Mouse (Mus musculus) NIH3T3 (cell line): ENCODE results near the gene Tiprl.
A peak's percentile ranks its signal among the peaks of the same experiment; 100 is the strongest.

Experiments used
- DNase-seq: peaks from one replicate; pipeline ENCODE4 v3.0.0-alpha.2; 2012; ENCODE audit warnings: low read depth

Tiprl gene

GRCm38 (mm10) chr1:165201445-165202012, 35.3 kb downstream of the Tiprl start:
- no peak for DNase-seq

- DNase-seq = peak; percentile 20
These were observed 36.0 kb downstream of the Tiprl start for GRCm38 (mm10) chr1:165200748-165201147.

GRCm38 (mm10) chr1:165199639-165200038, 37.2 kb downstream of the Tiprl start:
- DNase-seq = no peak

- peak; percentile 49 for DNase-seq
These were observed 37.8 kb downstream of the Tiprl start for GRCm38 (mm10) chr1:165198951-165199350.

- DNase-seq = no peak
These were observed 38.9 kb downstream of the Tiprl start for GRCm38 (mm10) chr1:165197875-165198274.

- no peak for DNase-seq
These were observed 41.3 kb downstream of the Tiprl start for GRCm38 (mm10) chr1:165195396-165195960.

GRCm38 (mm10) chr1:165194662-165195013, 42.2 kb downstream of the Tiprl start:
- DNase-seq = no peak

- peak; percentile 85 for DNase-seq
These were observed 42.7 kb downstream of the Tiprl start, which contains the start of gene Sft2d2 for GRCm38 (mm10) chr1:165193880-165194661. Gene Sft2d2 (minus strand): TSS chr1:165194438.

GRCm38 (mm10) chr1:165193426-165193825, 43.4 kb downstream of the Tiprl start:
- no peak for DNase-seq

GRCm38 (mm10) chr1:165192714-165193264, 44.0 kb downstream of the Tiprl start:
- no peak for DNase-seq

GRCm38 (mm10) chr1:165192102-165192501, 44.7 kb downstream of the Tiprl start:
- DNase-seq = no peak

GRCm38 (mm10) chr1:165191611-165192010, 45.2 kb downstream of the Tiprl start:
- no peak for DNase-seq

GRCm38 (mm10) chr1:165190571-165191273, 46.1 kb downstream of the Tiprl start:
- DNase-seq = no peak

GRCm38 (mm10) chr1:165190068-165190467, 46.7 kb downstream of the Tiprl start:
- DNase-seq = no peak

GRCm38 (mm10) chr1:165188806-165189580, 47.8 kb downstream of the Tiprl start:
- DNase-seq = no peak

GRCm38 (mm10) chr1:165187357-165187756, 49.4 kb downstream of the Tiprl start:
- no peak for DNase-seq

- DNase-seq = no peak
These were observed 50.3 kb downstream of the Tiprl start for GRCm38 (mm10) chr1:165186491-165186890.

- no peak for DNase-seq
These were observed 51.7 kb downstream of the Tiprl start for GRCm38 (mm10) chr1:165185116-165185515.

- DNase-seq = no peak
These were observed 52.6 kb downstream of the Tiprl start for GRCm38 (mm10) chr1:165184178-165184577.

GRCm38 (mm10) chr1:165183400-165183799, 53.4 kb downstream of the Tiprl start:
- DNase-seq = no peak

- no peak for DNase-seq
These were observed 57.5 kb downstream of the Tiprl start for GRCm38 (mm10) chr1:165179321-165179720.

- no peak for DNase-seq
These were observed 58.7 kb downstream of the Tiprl start for GRCm38 (mm10) chr1:165178075-165178474.
